Mouse (Mus musculus): ENCODE measurements around the gene Rpl23a.

DNA sequence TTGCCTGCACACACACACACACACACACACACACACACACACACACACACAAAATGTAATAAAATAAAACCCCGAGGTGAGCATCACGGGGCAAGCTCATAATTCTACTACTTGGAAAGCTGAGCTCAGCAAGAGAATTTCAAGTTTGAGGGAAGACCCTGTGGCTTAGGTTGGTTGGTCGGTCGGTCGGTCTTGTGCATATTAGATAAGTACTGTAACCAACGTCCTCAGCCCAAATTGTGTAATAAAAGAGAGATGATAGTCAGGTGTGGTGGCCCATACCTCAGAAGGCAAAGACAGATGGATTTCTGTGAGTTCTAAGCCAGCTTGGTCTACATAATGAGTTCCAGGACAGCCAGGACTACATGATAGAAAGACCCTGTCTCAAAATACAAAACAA lies 49.5 kb downstream of the Rpl23a start:
- TF ChIP-seq CTCF (IDR thresholded peaks at IDR 0.05; ENCODE audit: borderline replicate concordance, control insufficient read depth, extremely low read depth, insufficient read depth, low read length, poor library complexity) = no peak
- TF ChIP-seq POLR2A (IDR thresholded peaks at IDR 0.05; ENCODE audit: control insufficient read depth, extremely low read depth, insufficient read depth, low read length, poor library complexity) = no peak

Data from thymus, adult 2 months (tissue).